Mouse (Mus musculus): ENCODE results near the gene Akap8. TPM values are rescaled to one million over a fixed set of nuclear protein-coding genes. Genes with fewer than 3 reads are reported as not detected.

Gene Akap8
- polyA plus RNA-seq, 1 experiment from 2014 or later = 62.3 TPM

DNA sequence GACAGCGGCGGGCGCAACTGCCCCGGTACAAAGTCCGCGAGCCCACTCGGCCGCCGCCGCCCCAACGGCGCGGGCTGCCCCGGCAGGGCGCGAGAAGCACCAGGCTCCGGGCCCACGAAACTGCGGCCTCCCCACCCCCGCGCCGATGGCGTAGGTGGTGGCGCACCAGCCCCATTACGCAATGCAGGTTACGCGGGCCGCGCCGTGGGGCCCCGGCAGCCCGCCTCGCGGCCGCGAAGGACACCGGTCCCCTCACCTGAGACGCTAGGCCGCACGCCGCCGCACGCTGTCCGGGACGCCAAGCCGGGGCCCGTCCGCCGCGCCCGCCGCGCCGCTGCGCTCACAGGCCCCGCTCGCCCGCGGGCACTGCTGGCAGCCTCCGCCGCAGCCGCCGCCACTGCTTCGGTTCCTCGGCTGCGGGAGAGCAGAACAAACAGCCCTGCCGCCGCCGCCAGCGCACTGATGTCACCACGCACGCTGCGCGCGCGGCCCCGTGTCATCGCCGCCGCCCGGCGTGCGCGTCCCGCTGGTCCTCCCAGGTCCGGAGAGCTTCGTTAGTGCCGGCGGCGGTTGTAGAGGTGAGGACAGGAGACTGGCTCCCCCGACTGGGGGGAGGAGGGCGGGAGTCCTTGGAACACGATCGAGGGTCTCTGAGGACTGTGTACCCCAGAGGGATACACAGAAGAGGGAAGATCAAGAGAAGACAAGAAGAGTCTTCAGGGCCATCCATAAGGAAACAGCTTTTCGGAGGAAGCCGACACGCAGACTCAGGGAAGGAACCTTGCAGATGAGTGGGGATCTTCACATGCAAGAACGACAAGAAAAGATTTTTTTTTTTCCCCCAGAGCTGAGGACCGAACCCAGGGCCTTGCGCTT lies 36.5 kb downstream of the Akap8 start, which contains the start of gene Brd4:
Gene Brd4 (minus strand): TSS at position 461 of the 876 bp plus-strand sequence.
- H3K4me1 ChIP-seq (ENCODE audit: control insufficient read depth, insufficient read depth, low read length) = peaks cover 11% of the 10 kb centered on the region
- H3K9me3 ChIP-seq (ENCODE audit: control insufficient read depth, low read depth, low read length) = no peaks in the 10 kb centered on the region
- peak within 1 kb of the TSS; percentile 96 for H3K4me3 ChIP-seq (ENCODE audit: low read depth, low read length)
- WGBS = under 1% methylated on average over 83 of the region's 100 CpGs
- no peaks in the 10 kb centered on the region for H3K27me3 ChIP-seq (ENCODE audit: control insufficient read depth, insufficient read depth, low read length)
- peak; percentile 89 for ATAC-seq (ENCODE audit: insufficient number of reproducible peaks, insufficient read depth, low FRiP score, low read depth)
- H3K36me3 ChIP-seq (ENCODE audit: control insufficient read depth, insufficient read depth, low read length) = no peaks in the 10 kb centered on the region
- H3K9ac ChIP-seq (replicated peaks; ENCODE audit: low read depth, low read length) = peak within 1 kb of the TSS; percentile 87
- H3K27ac ChIP-seq (ENCODE audit: low read length) = peak within 1 kb of the TSS; percentile 99
- H3K4me2 ChIP-seq (replicated peaks; ENCODE audit: low read depth, low read length) = peak within 1 kb of the TSS; percentile 80

DNA sequence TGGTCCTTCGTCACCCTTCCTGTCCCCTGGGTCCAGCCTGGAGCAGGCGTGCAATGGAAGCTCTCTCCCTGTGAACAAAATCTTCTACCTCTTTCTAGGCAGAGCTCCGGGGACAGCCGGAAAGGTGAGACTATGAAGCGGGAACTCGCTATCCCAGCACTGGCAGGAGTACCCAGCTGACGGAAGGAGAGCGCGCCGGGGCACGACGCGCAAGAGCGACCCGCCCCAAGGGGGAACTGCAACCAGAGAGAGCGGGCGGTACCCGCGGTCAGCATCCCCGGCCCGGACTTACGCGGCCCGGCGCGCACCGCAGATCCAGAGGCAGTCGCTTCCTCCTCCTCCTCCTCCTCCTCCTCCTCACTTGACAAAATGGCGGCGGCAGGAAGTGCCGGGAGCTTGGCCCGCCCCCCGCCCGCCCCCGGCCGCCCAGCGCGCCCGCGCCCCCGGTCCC lies 37.2 kb downstream of the Akap8 start:
- no peaks in the 10 kb centered on the region for H3K36me3 ChIP-seq (ENCODE audit: control insufficient read depth, insufficient read depth, low read length)
- peak overlapping the region; percentile 87 for H3K9ac ChIP-seq (replicated peaks; ENCODE audit: low read depth, low read length)
- H3K4me3 ChIP-seq (ENCODE audit: low read depth, low read length) = peak overlapping the region; percentile 96
- WGBS = 0% methylated on average over 28 of the region's 41 CpGs
- no peaks in the 10 kb centered on the region for H3K9me3 ChIP-seq (ENCODE audit: control insufficient read depth, low read depth, low read length)
- peak overlapping the region; percentile 99 for H3K27ac ChIP-seq (ENCODE audit: low read length)
- no peaks in the 10 kb centered on the region for H3K27me3 ChIP-seq (ENCODE audit: control insufficient read depth, insufficient read depth, low read length)
- ATAC-seq (ENCODE audit: insufficient number of reproducible peaks, insufficient read depth, low FRiP score, low read depth) = peak; percentile 57
- peaks cover 11% of the 10 kb centered on the region for H3K4me1 ChIP-seq (ENCODE audit: control insufficient read depth, insufficient read depth, low read length)
- peak overlapping the region; percentile 80 for H3K4me2 ChIP-seq (replicated peaks; ENCODE audit: low read depth, low read length)

DNA sequence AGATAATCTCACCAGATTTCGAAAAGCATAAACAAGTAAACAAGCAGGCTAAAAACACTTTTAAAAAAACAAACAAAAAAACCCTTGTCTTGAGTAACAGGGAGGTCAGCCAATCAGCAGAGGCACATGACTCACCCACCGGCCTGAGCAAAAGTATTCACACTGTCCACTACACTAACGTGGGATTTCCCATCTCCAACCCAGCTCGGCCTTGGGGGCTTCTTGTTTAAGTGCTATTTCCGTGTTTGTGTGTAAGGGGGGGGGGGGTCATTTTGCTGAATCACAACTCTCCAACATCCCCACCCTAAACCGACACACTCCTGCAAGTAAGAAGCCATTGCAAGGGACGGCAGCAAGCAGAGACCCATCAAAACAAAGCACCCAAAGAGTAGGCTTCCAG lies 37.7 kb downstream of the Akap8 start:
- H3K4me1 ChIP-seq (ENCODE audit: control insufficient read depth, insufficient read depth, low read length) = peaks cover 11% of the 10 kb centered on the region
- H3K4me2 ChIP-seq (replicated peaks; ENCODE audit: low read depth, low read length) = peak overlapping the region; percentile 80
- ATAC-seq (ENCODE audit: insufficient number of reproducible peaks, insufficient read depth, low FRiP score, low read depth) = no peak
- H3K9ac ChIP-seq (replicated peaks; ENCODE audit: low read depth, low read length) = peak overlapping the region; percentile 87
- no peaks in the 10 kb centered on the region for H3K36me3 ChIP-seq (ENCODE audit: control insufficient read depth, insufficient read depth, low read length)
- WGBS = 9% methylated on average over 7 of the region's 7 CpGs
- no peaks in the 10 kb centered on the region for H3K9me3 ChIP-seq (ENCODE audit: control insufficient read depth, low read depth, low read length)
- H3K4me3 ChIP-seq (ENCODE audit: low read depth, low read length) = peak overlapping the region; percentile 96
- no peaks in the 10 kb centered on the region for H3K27me3 ChIP-seq (ENCODE audit: control insufficient read depth, insufficient read depth, low read length)
- peak overlapping the region; percentile 99 for H3K27ac ChIP-seq (ENCODE audit: low read length)

DNA sequence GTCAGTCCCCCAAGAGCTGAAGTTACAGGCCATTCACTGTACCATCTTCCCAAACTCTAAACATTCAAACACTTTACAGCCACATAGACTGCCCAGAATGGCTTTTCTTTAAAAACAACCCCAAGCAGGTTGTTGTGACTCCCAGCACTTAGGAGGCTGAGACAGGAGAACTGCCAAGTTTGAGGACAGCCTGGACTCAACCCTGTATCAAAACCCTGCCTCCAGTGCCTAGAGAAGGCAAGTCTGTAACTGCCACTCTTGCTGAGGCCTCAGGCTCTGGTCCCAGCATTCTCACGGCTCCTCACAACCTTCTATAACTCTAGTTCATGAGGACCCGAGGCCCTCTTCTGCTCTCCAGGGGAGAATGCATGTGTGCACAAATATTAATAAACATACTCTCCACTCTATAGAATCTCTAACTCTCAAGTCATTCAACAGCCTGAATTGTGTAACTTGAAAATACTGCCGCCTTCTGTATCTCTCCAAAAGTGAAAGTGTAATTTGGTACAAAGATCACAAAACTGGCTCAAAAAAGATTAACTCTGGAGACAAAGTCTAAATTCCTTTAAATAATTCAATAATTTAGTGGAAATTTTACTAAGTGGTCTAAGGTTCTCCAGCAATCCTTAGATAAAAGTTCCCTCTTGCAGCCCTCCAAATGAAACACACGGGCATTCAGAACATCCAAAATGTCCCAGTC lies 39.3 kb downstream of the Akap8 start:
- Histone ChIP-seq H3K4me1 (ENCODE audit: control insufficient read depth, insufficient read depth, low read length) (peaks cover 11% of the 10 kb centered on the region), H3K9ac (replicated peaks; ENCODE audit: low read depth, low read length) (no peak overlapping the region), H3K4me2 (replicated peaks; ENCODE audit: low read depth, low read length) (no peak overlapping the region), H3K27me3 (ENCODE audit: control insufficient read depth, insufficient read depth, low read length) (no peaks in the 10 kb centered on the region), H3K9me3 (ENCODE audit: control insufficient read depth, low read depth, low read length) (no peaks in the 10 kb centered on the region), H3K36me3 (ENCODE audit: control insufficient read depth, insufficient read depth, low read length) (no peaks in the 10 kb centered on the region), H3K4me3 (ENCODE audit: low read depth, low read length) (no peak overlapping the region), H3K27ac (ENCODE audit: low read length) (no peak overlapping the region)
- WGBS = 67% methylated on average over 4 of the region's 4 CpGs
- ATAC-seq (ENCODE audit: insufficient number of reproducible peaks, insufficient read depth, low FRiP score, low read depth) = no peak

DNA sequence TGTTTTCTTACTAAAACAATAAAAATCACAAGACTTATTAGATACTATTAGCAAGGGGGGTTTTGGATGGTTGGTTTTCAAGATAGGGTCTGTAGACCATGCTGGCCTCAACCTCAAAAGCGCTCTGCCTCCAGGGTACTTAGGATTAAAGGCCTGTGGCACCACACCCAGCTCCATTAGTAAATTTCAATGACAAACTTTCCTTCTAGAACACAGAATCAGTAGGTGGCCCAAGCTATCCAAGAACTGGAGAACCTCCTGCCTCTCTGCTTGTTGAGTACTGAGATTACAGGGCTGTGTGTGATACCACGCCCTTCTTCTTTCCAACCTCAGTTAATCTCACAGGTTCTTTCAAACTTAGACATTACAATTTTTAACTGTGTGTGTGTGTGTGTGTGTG lies 39.9 kb downstream of the Akap8 start:
- Histone ChIP-seq H3K4me1 (ENCODE audit: control insufficient read depth, insufficient read depth, low read length) (peaks cover 11% of the 10 kb centered on the region), H3K9ac (replicated peaks; ENCODE audit: low read depth, low read length) (no peak overlapping the region), H3K27me3 (ENCODE audit: control insufficient read depth, insufficient read depth, low read length) (no peaks in the 10 kb centered on the region), H3K36me3 (ENCODE audit: control insufficient read depth, insufficient read depth, low read length) (no peaks in the 10 kb centered on the region), H3K27ac (ENCODE audit: low read length) (no peak overlapping the region), H3K4me2 (replicated peaks; ENCODE audit: low read depth, low read length) (no peak overlapping the region), H3K9me3 (ENCODE audit: control insufficient read depth, low read depth, low read length) (no peaks in the 10 kb centered on the region), H3K4me3 (ENCODE audit: low read depth, low read length) (no peak overlapping the region)
- WGBS = 95% methylated on average over 2 of the region's 2 CpGs
- no peak for ATAC-seq (ENCODE audit: insufficient number of reproducible peaks, insufficient read depth, low FRiP score, low read depth)

DNA sequence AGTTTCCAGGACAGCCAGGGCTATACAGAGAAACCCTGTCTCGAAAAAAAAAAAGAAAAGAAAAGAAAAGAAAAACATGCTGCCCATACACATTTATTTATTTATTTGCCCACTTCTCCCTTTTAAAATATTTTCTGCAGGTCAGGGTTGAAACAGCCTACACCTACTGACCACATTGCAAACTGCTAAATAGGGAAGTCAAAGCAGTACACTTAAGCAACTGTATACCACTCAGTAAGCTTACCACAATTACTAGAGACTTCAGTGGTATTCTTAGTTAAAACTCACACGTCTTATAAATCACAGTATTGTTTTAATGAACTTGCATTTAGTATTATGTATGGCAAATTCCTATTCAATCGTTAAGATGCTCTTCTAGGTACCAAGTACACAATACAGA lies 40.5 kb downstream of the Akap8 start:
- ATAC-seq (ENCODE audit: insufficient number of reproducible peaks, insufficient read depth, low FRiP score, low read depth) = no peak
- Histone ChIP-seq H3K27me3 (ENCODE audit: control insufficient read depth, insufficient read depth, low read length) (no peaks in the 10 kb centered on the region), H3K4me1 (ENCODE audit: control insufficient read depth, insufficient read depth, low read length) (peaks cover 11% of the 10 kb centered on the region), H3K36me3 (ENCODE audit: control insufficient read depth, insufficient read depth, low read length) (no peaks in the 10 kb centered on the region), H3K4me3 (ENCODE audit: low read depth, low read length) (no peak overlapping the region), H3K4me2 (replicated peaks; ENCODE audit: low read depth, low read length) (no peak overlapping the region), H3K9ac (replicated peaks; ENCODE audit: low read depth, low read length) (no peak overlapping the region), H3K27ac (ENCODE audit: low read length) (no peak overlapping the region), H3K9me3 (ENCODE audit: control insufficient read depth, low read depth, low read length) (no peaks in the 10 kb centered on the region)
- 92% methylated on average over 3 of the region's 3 CpGs for WGBS

DNA sequence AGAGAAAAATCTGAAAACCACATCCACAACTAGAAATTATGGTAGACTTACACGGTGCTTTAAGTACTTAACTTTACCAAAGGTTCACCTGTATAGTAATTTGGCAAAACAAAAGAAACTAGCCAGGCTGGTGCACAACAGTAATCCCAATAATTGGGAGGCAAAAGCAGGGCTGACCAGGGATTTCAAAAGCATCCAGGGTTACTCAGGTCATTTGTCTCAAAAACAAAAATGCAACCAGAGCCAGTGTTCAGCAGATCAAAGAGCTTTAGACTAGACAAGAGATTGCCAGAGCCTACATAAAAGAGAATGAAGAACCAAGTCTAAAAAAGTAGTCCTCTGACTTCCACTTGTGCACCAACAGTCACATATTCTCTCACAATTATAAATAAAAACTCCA lies 43.8 kb downstream of the Akap8 start:
- no peak overlapping the region for H3K9ac ChIP-seq (replicated peaks; ENCODE audit: low read depth, low read length)
- no peak for ATAC-seq (ENCODE audit: insufficient number of reproducible peaks, insufficient read depth, low FRiP score, low read depth)
- H3K4me2 ChIP-seq (replicated peaks; ENCODE audit: low read depth, low read length) = no peak overlapping the region
- H3K27me3 ChIP-seq (ENCODE audit: control insufficient read depth, insufficient read depth, low read length) = no peaks in the 10 kb centered on the region
- H3K36me3 ChIP-seq (ENCODE audit: control insufficient read depth, insufficient read depth, low read length) = no peaks in the 10 kb centered on the region
- H3K4me3 ChIP-seq (ENCODE audit: low read depth, low read length) = no peak overlapping the region
- H3K9me3 ChIP-seq (ENCODE audit: control insufficient read depth, low read depth, low read length) = no peaks in the 10 kb centered on the region
- no peaks in the 10 kb centered on the region for H3K4me1 ChIP-seq (ENCODE audit: control insufficient read depth, insufficient read depth, low read length)
- no peak overlapping the region for H3K27ac ChIP-seq (ENCODE audit: low read length)
- 92% methylated on average over 1 of the region's 1 CpGs for WGBS

DNA sequence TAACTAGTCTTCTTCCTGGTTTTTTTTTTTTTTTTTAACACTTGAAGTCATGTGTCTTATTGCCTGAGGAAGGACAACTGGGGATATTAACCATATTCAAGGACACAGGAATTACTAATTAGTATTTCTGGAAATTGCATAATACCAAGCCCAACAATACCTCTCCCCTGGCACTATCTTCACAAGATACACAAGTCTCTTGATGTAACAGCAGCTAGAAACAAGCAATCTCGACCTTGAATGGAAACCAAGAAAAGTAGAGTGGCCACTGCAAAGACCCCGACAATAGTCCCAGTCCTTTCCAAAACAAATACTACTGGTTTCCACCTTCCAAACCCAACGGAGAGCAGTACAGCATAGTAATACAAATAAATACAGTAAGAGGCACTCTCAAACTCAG lies 45.5 kb downstream of the Akap8 start:
- Histone ChIP-seq H3K4me1 (ENCODE audit: control insufficient read depth, insufficient read depth, low read length) (no peaks in the 10 kb centered on the region), H3K4me3 (ENCODE audit: low read depth, low read length) (no peak overlapping the region), H3K9me3 (ENCODE audit: control insufficient read depth, low read depth, low read length) (no peaks in the 10 kb centered on the region), H3K4me2 (replicated peaks; ENCODE audit: low read depth, low read length) (no peak overlapping the region), H3K27me3 (ENCODE audit: control insufficient read depth, insufficient read depth, low read length) (no peaks in the 10 kb centered on the region), H3K27ac (ENCODE audit: low read length) (no peak overlapping the region), H3K9ac (replicated peaks; ENCODE audit: low read depth, low read length) (no peak overlapping the region), H3K36me3 (ENCODE audit: control insufficient read depth, insufficient read depth, low read length) (no peaks in the 10 kb centered on the region)
- no peak for ATAC-seq (ENCODE audit: insufficient number of reproducible peaks, insufficient read depth, low FRiP score, low read depth)
- 88% methylated on average over 3 of the region's 3 CpGs for WGBS
